Mouse (Mus musculus) liver, adult 2 months (tissue): ENCODE measurements around the gene Skp1a. TPM values are rescaled to one million over a fixed set of nuclear protein-coding genes. Genes with fewer than 3 reads are reported as not detected.

ENCODE experiments used
- DNase-seq: peaks from one replicate; pipeline ENCODE4 v3.0.0-alpha.2; 2011; ENCODE audit warnings: low read depth, low spot score; ENCODE audit errors: extremely low read depth
- H3K27ac ChIP-seq: fragments of 200-500 bp; replicated peaks from 2 replicates; pipeline ENCODE4 v1.5.1; 2012; ENCODE audit warnings: low read depth, mild to moderate bottlenecking, control low read depth, inconsistent platforms, low read length; ENCODE audit not compliant: insufficient read depth
- H3K27me3 ChIP-seq: fragments of 200-500 bp; 2 replicates; pipeline ENCODE4 v1.6.1; 2012; ENCODE audit warnings: mild to moderate bottlenecking, moderate library complexity, low read length, inconsistent platforms; ENCODE audit not compliant: control insufficient read depth, insufficient read depth
- H3K36me3 ChIP-seq: fragments of 200-500 bp; 2 replicates; pipeline ENCODE4 v1.6.1; 2012; ENCODE audit warnings: low read length, inconsistent platforms; ENCODE audit not compliant: control insufficient read depth, insufficient read depth
- H3K4me1 ChIP-seq: fragments of 200-500 bp; 2 replicates; pipeline ENCODE4 v1.6.1; 2011; ENCODE audit warnings: low read length; ENCODE audit not compliant: control insufficient read depth, insufficient read depth
- H3K4me3 ChIP-seq: fragments of 200-500 bp; 2 replicates; pipeline ENCODE4 v1.5.1; 2011; ENCODE audit warnings: low read depth, mild to moderate bottlenecking, control low read depth, low read length, moderate library complexity; ENCODE audit not compliant: insufficient read depth
- H3K79me2 ChIP-seq: fragments of 200-500 bp; 2 replicates; pipeline ENCODE4 v1.6.1; 2012; ENCODE audit warnings: inconsistent platforms, mild to moderate bottlenecking, low read length, moderate library complexity; ENCODE audit not compliant: control insufficient read depth, insufficient read depth
- H3K9ac ChIP-seq: fragments of 200-500 bp; 2 replicates; pipeline ENCODE4 v1.6.1; 2012; ENCODE audit warnings: low read depth, mild to moderate bottlenecking, control low read depth, inconsistent platforms, low read length
- CTCF ChIP-seq: fragments of 200-500 bp; IDR thresholded peaks from 2 replicates; pipeline ENCODE4 v1.5.1; 2011; ENCODE audit warnings: low read depth, low read length, control low read depth
- POLR2A ChIP-seq: fragments of 200-500 bp; IDR thresholded peaks from 2 replicates; pipeline ENCODE4 v1.6.1; 2011; ENCODE audit warnings: low read length, control low read depth; ENCODE audit not compliant: insufficient read depth; ENCODE audit errors: extremely low read depth
- WGBS: fragments of 180-500 bp; shearing (Covaris S2); methylation state at CpG from one replicate; pipeline ENCODE4 v1.1.7; 2018; 5-methylcytosine and 5-hydroxymethylcytosine counted together
- polyA plus RNA-seq: library from polyadenylated mRNA; depleted of rRNA; stranded (reverse); fragments of >200 nt; gene quantifications from 2 replicates; pipeline ENCODE4 v1.2.3, GENCODE M21; 2012
- total RNA-seq: library from RNA; depleted of rRNA; stranded (reverse); fragments of >200 nt; gene quantifications from 2 replicates; pipeline ENCODE4 v1.2.3, GENCODE M21; 2014

The Skp1a gene
- total and polyA plus RNA-seq, 2 experiments, result 26.0 to 318 TPM

DNA sequence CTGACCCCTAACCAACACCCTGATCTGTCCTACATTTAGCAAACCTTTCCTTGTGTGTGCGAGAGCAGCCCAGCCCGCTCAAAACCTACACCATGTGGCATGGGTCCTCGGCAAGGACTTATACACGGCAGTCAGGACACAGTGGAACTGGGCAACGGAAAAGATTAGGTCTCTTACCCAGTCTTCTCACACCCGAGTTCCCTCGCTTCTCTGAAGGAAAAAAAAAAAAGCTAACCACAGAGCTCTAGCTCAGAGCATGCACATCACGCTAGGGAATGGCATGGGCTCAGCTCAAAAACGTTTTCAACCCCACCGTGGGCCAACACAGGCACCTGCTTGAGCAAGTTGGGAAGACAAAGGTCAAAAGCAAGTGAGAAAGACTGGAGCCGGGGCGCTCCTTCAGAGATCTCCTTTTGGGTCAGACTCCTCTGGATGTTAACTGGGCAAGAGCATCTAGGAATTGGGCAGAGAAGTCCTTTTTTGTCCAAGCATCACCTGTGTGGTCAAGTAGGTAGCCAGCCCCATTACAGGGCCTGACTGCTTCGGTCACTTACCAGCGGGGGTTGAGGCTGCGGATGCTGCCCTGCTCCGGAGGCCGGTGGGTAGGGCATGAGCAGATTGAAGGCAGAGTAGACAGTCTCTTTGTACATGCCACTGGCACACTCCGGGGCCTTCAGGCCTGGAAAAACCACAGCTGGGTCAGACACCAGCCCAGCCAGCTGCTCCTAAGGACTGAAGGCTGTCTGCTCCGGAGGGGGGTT lies 50.0 kb downstream of the Skp1a start:
- Histone ChIP-seq H3K79me2 (no peaks in the 10 kb centered on the region), H3K36me3 (no peaks in the 10 kb centered on the region), H3K4me1 (peaks cover 9% of the 10 kb centered on the region), H3K27ac (no peak overlapping the region), H3K4me3 (no peak overlapping the region), H3K27me3 (no peaks in the 10 kb centered on the region), H3K9ac (no peak overlapping the region)
- TF ChIP-seq CTCF (no peak), POLR2A (no peak)
- no peak for DNase-seq
- 83% methylated on average over 19 of the region's 19 CpGs for WGBS

DNA sequence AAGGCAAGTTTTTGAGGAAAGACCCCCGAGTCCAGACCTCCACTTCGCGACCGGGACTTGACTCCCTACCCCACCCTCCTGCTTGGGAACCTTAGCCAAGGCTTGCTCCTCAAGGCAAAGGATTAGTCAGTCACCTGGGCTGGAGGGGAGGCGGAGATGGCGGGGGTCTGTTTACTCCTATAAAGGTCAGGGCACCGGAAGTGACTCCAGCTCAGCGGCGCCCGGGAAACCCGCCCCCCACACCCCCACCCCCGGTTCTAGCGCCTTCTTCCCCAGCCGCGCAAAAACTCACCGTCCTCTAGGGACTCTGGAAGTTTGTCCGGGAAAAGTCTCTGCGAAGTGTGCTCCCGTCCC lies 50.6 kb downstream of the Skp1a start:
- Histone ChIP-seq H3K4me3 (peak overlapping the region; percentile 87), H3K36me3 (no peaks in the 10 kb centered on the region), H3K4me1 (peaks cover 9% of the 10 kb centered on the region), H3K9ac (peak overlapping the region; percentile 86), H3K27me3 (no peaks in the 10 kb centered on the region), H3K27ac (no peak overlapping the region), H3K79me2 (no peaks in the 10 kb centered on the region)
- TF ChIP-seq CTCF (no peak), POLR2A (no peak)
- 7% methylated on average over 19 of the region's 19 CpGs for WGBS
- no peak for DNase-seq

DNA sequence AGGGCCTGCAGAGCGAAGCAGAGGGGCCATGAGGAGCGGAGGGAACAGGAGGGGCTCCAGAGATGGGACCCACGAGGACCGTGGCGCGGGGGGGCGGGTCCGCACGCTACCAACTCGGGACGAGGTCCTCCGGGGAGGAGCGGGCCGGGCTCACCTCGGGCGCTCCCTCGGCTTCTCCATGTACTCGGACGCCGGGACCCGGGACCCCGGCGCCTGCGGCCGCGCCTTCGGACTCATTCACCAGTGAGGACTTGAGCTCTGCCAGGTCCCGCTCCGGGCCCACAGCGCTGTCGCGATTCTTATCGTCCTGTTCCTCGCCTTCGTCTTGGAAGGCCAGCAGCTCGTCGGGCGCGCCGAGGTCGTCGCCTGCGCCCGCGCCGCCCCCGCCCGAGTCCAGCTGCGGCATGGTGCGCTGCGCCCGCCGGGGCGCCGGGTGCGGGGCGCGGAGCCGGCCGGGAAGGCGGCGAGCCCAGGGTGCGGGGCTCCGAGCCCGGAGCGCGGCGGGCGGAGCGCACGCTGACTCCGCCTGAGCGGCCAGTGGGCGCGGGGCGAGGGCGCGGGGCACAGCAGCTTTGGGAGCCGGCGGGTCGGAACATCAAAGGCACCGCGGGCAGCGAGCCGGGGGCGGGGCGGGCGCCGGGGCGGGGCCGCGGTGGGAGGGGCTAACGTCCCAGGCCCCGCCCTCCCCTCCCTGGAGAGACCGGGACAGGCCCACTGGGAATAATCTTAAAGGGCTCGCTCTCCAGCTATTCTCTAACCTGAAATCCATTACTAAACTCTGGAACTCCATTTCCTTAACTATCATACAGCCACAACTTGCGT lies 51.2 kb downstream of the Skp1a start, which contains the start of gene Tcf7:
TSS of gene Tcf7 (minus strand) at position 241 of the 822 bp plus-strand sequence.
- Histone ChIP-seq H3K9ac (peak within 1 kb of the TSS; percentile 86), H3K4me3 (peak within 1 kb of the TSS; percentile 87), H3K79me2 (no peaks in the 10 kb centered on the region), H3K4me1 (peaks cover 9% of the 10 kb centered on the region), H3K36me3 (no peaks in the 10 kb centered on the region), H3K27me3 (no peaks in the 10 kb centered on the region), H3K27ac (no peak within 1 kb of the TSS; the same call in 1 of the 2 replicates)
- no peak for DNase-seq
- no peak for TF ChIP-seq CTCF
- TF ChIP-seq POLR2A, result no peak
- WGBS, result 1% methylated on average over 95 of the region's 97 CpGs

DNA sequence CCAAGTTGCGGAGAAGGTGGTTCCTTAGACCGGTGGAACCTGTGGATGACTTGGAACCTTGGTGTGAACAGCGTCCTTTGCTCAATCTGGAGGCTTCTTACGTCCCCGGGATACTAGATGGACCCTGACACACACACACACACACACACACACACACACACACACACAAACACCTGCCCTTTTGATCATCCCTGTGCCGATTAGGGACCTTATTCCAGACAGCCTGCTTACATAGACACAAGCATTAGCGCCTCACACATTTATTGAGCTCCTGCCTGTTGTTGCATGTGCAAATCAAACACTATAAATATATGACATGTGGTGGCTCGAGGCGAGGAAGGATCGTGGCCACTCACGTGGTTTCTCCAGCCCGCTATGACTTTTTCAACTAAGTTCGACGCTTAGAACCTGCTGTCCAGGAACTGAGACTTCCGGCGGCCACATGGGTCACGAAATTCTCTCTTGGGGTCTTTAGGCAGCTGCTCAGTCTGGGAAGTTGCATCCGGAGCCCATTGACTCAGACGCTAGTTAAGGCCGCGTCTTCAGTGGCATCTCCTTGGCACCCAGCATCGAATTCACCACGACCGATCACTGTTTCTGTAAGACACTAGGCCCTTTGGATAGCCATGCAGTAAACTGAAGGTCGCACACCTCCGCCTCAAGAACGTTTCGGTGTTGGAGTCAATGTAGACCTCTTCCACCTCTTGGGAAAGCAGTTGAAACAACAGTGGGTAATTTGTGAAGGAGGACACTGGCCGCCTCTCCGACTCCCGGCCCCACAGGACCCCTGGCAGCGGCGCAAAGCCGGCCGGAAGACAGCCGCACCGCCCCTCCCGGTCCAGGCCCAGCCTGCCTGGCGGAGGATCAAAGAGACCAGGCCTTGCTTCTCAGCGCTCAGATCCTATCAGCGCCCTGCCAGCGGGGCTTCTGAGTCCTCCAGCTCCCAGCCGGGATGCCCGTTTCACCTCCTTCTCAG lies 52.1 kb downstream of the Skp1a start:
- TF ChIP-seq POLR2A (no peak), CTCF (no peak)
- peak overlapping the region; percentile 39 for H3K4me3 ChIP-seq
- DNase-seq, result peak; percentile 66
- H3K4me1 ChIP-seq, result peaks cover 9% of the 10 kb centered on the region
- H3K9ac ChIP-seq, result peak overlapping the region; percentile 63
- no peaks in the 10 kb centered on the region for H3K27me3 ChIP-seq
- no peak overlapping the region; the same call in 1 of the 2 replicates for H3K27ac ChIP-seq
- 21% methylated on average over 44 of the region's 44 CpGs for WGBS
- H3K36me3 ChIP-seq, result no peaks in the 10 kb centered on the region
- H3K79me2 ChIP-seq, result no peaks in the 10 kb centered on the region

DNA sequence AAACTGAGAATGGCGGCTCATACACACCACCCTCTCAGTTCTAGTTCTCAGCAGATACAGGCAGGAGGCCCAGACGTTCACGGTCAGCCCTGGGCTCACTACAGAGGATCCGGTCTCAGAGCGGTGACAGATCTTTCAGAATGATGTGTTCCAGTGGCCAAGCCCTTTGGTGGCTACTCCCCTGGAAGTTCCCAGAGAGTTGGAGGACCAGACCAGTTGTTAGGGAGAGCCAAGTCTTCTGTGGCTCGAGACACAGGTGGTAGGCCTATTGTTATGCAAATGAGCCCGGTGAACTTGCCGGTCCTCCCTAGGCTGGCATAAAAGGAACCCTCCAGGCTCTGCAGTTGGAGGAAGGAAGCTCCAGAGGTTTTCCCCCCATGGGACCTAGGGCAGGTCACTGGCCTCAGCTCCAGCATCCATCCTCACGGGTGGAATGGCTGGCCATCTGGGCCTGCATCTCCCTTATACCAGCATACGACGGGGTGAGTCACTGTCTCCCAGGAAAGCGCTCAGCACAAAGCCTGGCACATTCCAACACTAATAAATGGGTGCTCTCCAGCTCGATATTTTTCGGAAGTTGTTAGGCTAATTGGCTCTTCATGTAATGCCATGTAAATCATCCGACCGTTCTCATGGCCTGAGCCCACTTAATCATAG lies 54.6 kb downstream of the Skp1a start:
- H3K9ac ChIP-seq, result no peak overlapping the region
- 79% methylated on average over 16 of the region's 16 CpGs for WGBS
- TF ChIP-seq POLR2A (no peak), CTCF (no peak)
- H3K79me2 ChIP-seq, result no peaks in the 10 kb centered on the region
- no peaks in the 10 kb centered on the region for H3K36me3 ChIP-seq
- H3K27me3 ChIP-seq, result no peaks in the 10 kb centered on the region
- no peak overlapping the region for H3K27ac ChIP-seq
- H3K4me1 ChIP-seq, result peaks cover 9% of the 10 kb centered on the region
- DNase-seq, result no peak
- H3K4me3 ChIP-seq, result no peak overlapping the region
